Mouse (Mus musculus): ENCODE data around the gene Ttc8.

Ttc8 gene

GRCm38 (mm10) chr12:98974157-98974804 lies 53.9 kb downstream of the Ttc8 start:
- DNase-seq: peak in 1 of 2 experiments; percentile 31

- DNase-seq: no peak
These were observed 60.7 kb downstream of the Ttc8 start for GRCm38 (mm10) chr12:98981081-98981480.

- DNase-seq: no peak
These were observed 64.4 kb downstream of the Ttc8 start for GRCm38 (mm10) chr12:98984785-98985184.

GRCm38 (mm10) chr12:98991076-98991829 lies 70.9 kb downstream of the Ttc8 start:
- DNase-seq: no peak

GRCm38 (mm10) chr12:98991830-98992216 lies 71.4 kb downstream of the Ttc8 start:
- no peak for DNase-seq

- DNase-seq: no peak
These were observed 73.4 kb downstream of the Ttc8 start for GRCm38 (mm10) chr12:98993736-98994135.

GRCm38 (mm10) chr12:98994366-98994765 lies 74.0 kb downstream of the Ttc8 start:
- DNase-seq: no peak

GRCm38 (mm10) chr12:98995881-98996280 lies 75.5 kb downstream of the Ttc8 start:
- DNase-seq: no peak

- no peak for DNase-seq
These were observed 76.2 kb downstream of the Ttc8 start for GRCm38 (mm10) chr12:98996581-98996988.

- DNase-seq: no peak
These were observed 76.7 kb downstream of the Ttc8 start for GRCm38 (mm10) chr12:98997046-98997445.

GRCm38 (mm10) chr12:98998662-98999428 lies 78.5 kb downstream of the Ttc8 start:
- DNase-seq: no peak

GRCm38 (mm10) chr12:99000310-99000709 lies 79.9 kb downstream of the Ttc8 start:
- DNase-seq: no peak

- DNase-seq: no peak
These were observed 82.7 kb downstream of the Ttc8 start for GRCm38 (mm10) chr12:99003046-99003445.

- no peak for DNase-seq
These were observed 84.4 kb downstream of the Ttc8 start for GRCm38 (mm10) chr12:99004752-99005151.

- no peak for DNase-seq
These were observed 88.4 kb downstream of the Ttc8 start for GRCm38 (mm10) chr12:99008786-99009185.

GRCm38 (mm10) chr12:99009430-99009829 lies 89.1 kb downstream of the Ttc8 start:
- no peak for DNase-seq

GRCm38 (mm10) chr12:99010044-99010443 lies 89.7 kb downstream of the Ttc8 start:
- no peak for DNase-seq

- DNase-seq: peak; percentile 7 to 30
These were observed 90.9 kb downstream of the Ttc8 start for GRCm38 (mm10) chr12:99011161-99011861.

GRCm38 (mm10) chr12:99015870-99016269 lies 95.5 kb downstream of the Ttc8 start:
- DNase-seq: no peak

- no peak for DNase-seq
These were observed 104.1 kb downstream of the Ttc8 start for GRCm38 (mm10) chr12:99024430-99024960.

GRCm38 (mm10) chr12:99026291-99026690 lies 105.9 kb downstream of the Ttc8 start:
- no peak for DNase-seq

- DNase-seq: no peak
These were observed 108.3 kb downstream of the Ttc8 start for GRCm38 (mm10) chr12:99028665-99029064.

- no peak for DNase-seq
These were observed 109.6 kb downstream of the Ttc8 start for GRCm38 (mm10) chr12:99030022-99030421.

Measured in lung, postnatal 4 days (tissue).